Mouse (Mus musculus): ENCODE results near the gene Krt7. TPM values are rescaled to one million over a fixed set of nuclear protein-coding genes. Genes with fewer than 3 reads are reported as not detected.
A peak's percentile ranks its signal among the peaks of the same experiment; 100 is the strongest.

The Krt7 gene
- polyA plus RNA-seq, 1 experiment from 2014 or later: 229 TPM

GRCm38 (mm10) chr15:101375956-101376775, 34.7 kb upstream of the Krt7 start:
- DNase-seq (ENCODE audit: low spot score) (no peak), ATAC-seq (replicated peaks; ENCODE audit: low FRiP score, low read depth) (no peak)
- Histone ChIP-seq H3K27ac (peak overlapping the region; percentile 31; the same call in 1 of the 2 replicates), H3K4me1 (replicated peaks; ENCODE audit: insufficient read depth, low read length) (peaks cover 38% of the 10 kb centered on the region), H3K9me3 (replicated peaks; ENCODE audit: low read length) (no peaks in the 10 kb centered on the region), H3K4me2 (ENCODE audit: low read length) (no peak overlapping the region), H3K36me3 (ENCODE audit: insufficient read depth, low read length) (no peaks in the 10 kb centered on the region), H3K4me3 (replicated peaks; ENCODE audit: low read depth, low read length) (no peak overlapping the region), H3K9ac (ENCODE audit: low read depth, low read length) (no peak overlapping the region), H3K27me3 (ENCODE audit: insufficient read depth, low read length) (no peaks in the 10 kb centered on the region)
- no peak for TF ChIP-seq CTCF (IDR thresholded peaks at IDR 0.05; ENCODE audit: low read depth)
- 80% methylated on average over 6 of the region's 6 CpGs for WGBS

- H3K4me1 ChIP-seq (replicated peaks; ENCODE audit: insufficient read depth, low read length): peaks cover 35% of the 10 kb centered on the region
- ATAC-seq (replicated peaks; ENCODE audit: low FRiP score, low read depth): peak; percentile 76
- peak overlapping the region; percentile 31; the same call in 1 of the 2 replicates for H3K27ac ChIP-seq
- no peaks in the 10 kb centered on the region for H3K36me3 ChIP-seq (ENCODE audit: insufficient read depth, low read length)
- H3K9ac ChIP-seq (ENCODE audit: low read depth, low read length): 0 out of 2 replicates have a peak overlapping the region, but pooled peaks have one; percentile 13
- H3K4me2 ChIP-seq (ENCODE audit: low read length): no peak overlapping the region
- no peaks in the 10 kb centered on the region for H3K9me3 ChIP-seq (replicated peaks; ENCODE audit: low read length)
- TF ChIP-seq CTCF (IDR thresholded peaks at IDR 0.05; ENCODE audit: low read depth): no peak
- DNase-seq (ENCODE audit: low spot score): peak; percentile 59
- H3K27me3 ChIP-seq (ENCODE audit: insufficient read depth, low read length): no peaks in the 10 kb centered on the region
- no peak overlapping the region for H3K4me3 ChIP-seq (replicated peaks; ENCODE audit: low read depth, low read length)
- 40% methylated on average over 5 of the region's 5 CpGs for WGBS
These were observed 34.1 kb upstream of the Krt7 start for GRCm38 (mm10) chr15:101376776-101377061.

- Histone ChIP-seq H3K4me1 (replicated peaks; ENCODE audit: insufficient read depth, low read length) (peaks cover 26% of the 10 kb centered on the region), H3K9ac (ENCODE audit: low read depth, low read length) (no peak overlapping the region), H3K4me3 (replicated peaks; ENCODE audit: low read depth, low read length) (no peak overlapping the region), H3K27ac (no peak overlapping the region), H3K36me3 (ENCODE audit: insufficient read depth, low read length) (no peaks in the 10 kb centered on the region), H3K9me3 (replicated peaks; ENCODE audit: low read length) (no peaks in the 10 kb centered on the region), H3K4me2 (ENCODE audit: low read length) (no peak overlapping the region), H3K27me3 (ENCODE audit: insufficient read depth, low read length) (no peaks in the 10 kb centered on the region)
- ATAC-seq (replicated peaks; ENCODE audit: low FRiP score, low read depth) (no peak), DNase-seq (ENCODE audit: low spot score) (no peak)
- no peak for TF ChIP-seq CTCF (IDR thresholded peaks at IDR 0.05; ENCODE audit: low read depth)
- 91% methylated on average over 5 of the region's 5 CpGs for WGBS
These were observed 32.2 kb upstream of the Krt7 start for GRCm38 (mm10) chr15:101378646-101379045.

- Histone ChIP-seq H3K9me3 (replicated peaks; ENCODE audit: low read length) (no peaks in the 10 kb centered on the region), H3K9ac (ENCODE audit: low read depth, low read length) (no peak overlapping the region), H3K4me3 (replicated peaks; ENCODE audit: low read depth, low read length) (no peak overlapping the region), H3K4me2 (ENCODE audit: low read length) (no peak overlapping the region), H3K36me3 (ENCODE audit: insufficient read depth, low read length) (no peaks in the 10 kb centered on the region), H3K4me1 (replicated peaks; ENCODE audit: insufficient read depth, low read length) (peaks cover 10% of the 10 kb centered on the region; the same call in 1 of the 2 replicates), H3K27ac (no peak overlapping the region), H3K27me3 (ENCODE audit: insufficient read depth, low read length) (no peaks in the 10 kb centered on the region)
- no peak for TF ChIP-seq CTCF (IDR thresholded peaks at IDR 0.05; ENCODE audit: low read depth)
- DNase-seq (ENCODE audit: low spot score) (no peak), ATAC-seq (replicated peaks; ENCODE audit: low FRiP score, low read depth) (no peak)
- 57% methylated on average over 9 of the region's 9 CpGs for WGBS
These were observed 29.1 kb upstream of the Krt7 start for GRCm38 (mm10) chr15:101381758-101382157.

GRCm38 (mm10) chr15:101382811-101383210, 28.0 kb upstream of the Krt7 start:
- no peak for TF ChIP-seq CTCF (IDR thresholded peaks at IDR 0.05; ENCODE audit: low read depth)
- no peak for ATAC-seq (replicated peaks; ENCODE audit: low FRiP score, low read depth)
- Histone ChIP-seq H3K4me1 (replicated peaks; ENCODE audit: insufficient read depth, low read length) (0 out of 2 replicates have a peak, but pooled peaks cover 1% of the 10 kb centered on the region), H3K4me2 (ENCODE audit: low read length) (no peak overlapping the region), H3K36me3 (ENCODE audit: insufficient read depth, low read length) (no peaks in the 10 kb centered on the region), H3K27me3 (ENCODE audit: insufficient read depth, low read length) (no peaks in the 10 kb centered on the region), H3K9ac (ENCODE audit: low read depth, low read length) (no peak overlapping the region), H3K27ac (no peak overlapping the region), H3K4me3 (replicated peaks; ENCODE audit: low read depth, low read length) (no peak overlapping the region), H3K9me3 (replicated peaks; ENCODE audit: low read length) (no peaks in the 10 kb centered on the region)
- no peak for DNase-seq (ENCODE audit: low spot score)
- 81% methylated on average over 11 of the region's 11 CpGs for WGBS

GRCm38 (mm10) chr15:101384610-101385009, 26.2 kb upstream of the Krt7 start:
- Histone ChIP-seq H3K27me3 (ENCODE audit: insufficient read depth, low read length) (no peaks in the 10 kb centered on the region), H3K27ac (no peak overlapping the region), H3K4me2 (ENCODE audit: low read length) (no peak overlapping the region), H3K4me3 (replicated peaks; ENCODE audit: low read depth, low read length) (no peak overlapping the region), H3K4me1 (replicated peaks; ENCODE audit: insufficient read depth, low read length) (no peaks in the 10 kb centered on the region), H3K9ac (ENCODE audit: low read depth, low read length) (no peak overlapping the region), H3K36me3 (ENCODE audit: insufficient read depth, low read length) (no peaks in the 10 kb centered on the region), H3K9me3 (replicated peaks; ENCODE audit: low read length) (no peaks in the 10 kb centered on the region)
- no peak for TF ChIP-seq CTCF (IDR thresholded peaks at IDR 0.05; ENCODE audit: low read depth)
- 62% methylated on average over 7 of the region's 7 CpGs for WGBS
- DNase-seq (ENCODE audit: low spot score): no peak
- no peak for ATAC-seq (replicated peaks; ENCODE audit: low FRiP score, low read depth)

All from kidney, postnatal 0 days (tissue).